Comparison of ENCODE assay signal across 9 mouse cellular contexts in the genomic region with DNA sequence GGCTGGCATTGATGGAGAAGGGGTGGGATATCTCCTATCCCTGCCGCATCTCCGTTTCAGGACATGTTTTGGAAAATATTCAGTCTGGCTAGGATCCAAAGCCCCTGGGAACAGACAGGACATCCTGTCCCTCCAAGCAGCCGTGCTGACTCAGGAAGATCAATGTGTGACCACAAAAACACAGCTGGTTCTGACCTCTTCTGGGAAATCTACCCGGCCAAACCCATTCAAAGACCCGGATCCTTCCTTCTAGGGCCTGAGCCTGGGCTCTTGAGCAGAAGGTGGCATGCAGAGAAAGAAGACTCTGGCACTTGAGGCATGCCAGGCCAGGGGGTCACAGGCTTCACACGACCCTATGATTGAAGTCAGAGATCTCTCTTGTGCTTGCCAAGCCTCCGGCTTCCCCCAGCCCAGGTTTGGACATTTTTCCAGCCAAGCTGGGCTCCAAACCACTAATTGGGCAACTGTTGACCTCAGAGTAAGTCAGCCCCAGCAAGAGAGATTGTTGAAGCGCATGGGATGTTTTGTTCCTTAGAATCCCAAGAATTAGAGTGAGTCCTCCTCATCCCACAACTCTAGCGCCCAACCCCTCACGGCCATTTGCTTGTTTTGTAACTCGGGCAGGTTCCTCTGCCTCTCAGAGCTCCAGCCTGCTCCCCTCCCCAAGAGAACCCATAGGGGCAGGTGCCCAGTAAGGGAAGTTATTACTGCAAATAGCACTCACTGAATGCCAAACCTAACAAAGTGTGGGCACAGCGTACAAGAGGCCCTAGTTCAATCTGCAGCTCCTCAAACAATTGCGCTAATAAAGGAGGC. TPM values are rescaled to one million over a fixed set of nuclear protein-coding genes. Genes with fewer than 3 reads are reported as not detected.
DNase-seq lines count a peak whose midpoint lies in the region; ATAC-seq and TF ChIP-seq lines count a peak whose summit lies in the region.
"Had no signal": no experiment of that assay in that cellular context is flagged by ENCODE, and none has a peak within 500 bp of the region (broad histone marks: within the 10 kb centered on the region; RNA-seq: fewer than 3 reads in every experiment).

No protein-coding gene starts in this region.

- peak; percentile 90 for TF ChIP-seq EP300 in heart, postnatal 0 days (IDR thresholded peaks at IDR 0.05; ENCODE audit: low read depth)

- peak; percentile 54 for ATAC-seq in heart, postnatal 0 days (ENCODE audit: insufficient read depth, low read depth)
- ATAC-seq in liver, embryonic 16.5 days (ENCODE audit: low read depth) = peak; percentile 24; the same call in 1 of the 2 replicates
- no peak for ATAC-seq in activated CD4-positive, CD25-positive, alpha-beta regulatory T cell, adult 4 months

- no peak overlapping the region for H3K4me2 ChIP-seq in heart, postnatal 0 days (ENCODE audit: low read depth, low read length)
- H3K4me2 ChIP-seq in liver, embryonic 16.5 days (ENCODE audit: low read depth, low read length) = no peak overlapping the region
- H3K4me2 ChIP-seq: neural tube, embryonic 12.5 days had no signal

- H3K4me1 ChIP-seq in heart, postnatal 0 days (ENCODE audit: control insufficient read depth, insufficient read depth) = 0 out of 2 replicates have a peak, but pooled peaks cover 3% of the 10 kb centered on the region
- H3K4me1 ChIP-seq in liver, embryonic 16.5 days (ENCODE audit: control insufficient read depth, low read depth, low read length) = peaks cover 39% of the 10 kb centered on the region
- H3K4me1 ChIP-seq: neural tube, embryonic 12.5 days had no signal

- no peaks in the 10 kb centered on the region for H3K36me3 ChIP-seq in heart, postnatal 0 days (replicated peaks; ENCODE audit: control insufficient read depth, insufficient read depth, low read length)
- no peaks in the 10 kb centered on the region for H3K36me3 ChIP-seq in liver, embryonic 16.5 days (ENCODE audit: control insufficient read depth, insufficient read depth)
- H3K36me3 ChIP-seq: neural tube, embryonic 12.5 days had no signal

- no peak overlapping the region for H3K4me3 ChIP-seq in heart, postnatal 0 days (ENCODE audit: low read depth, low read length)
- H3K4me3 ChIP-seq in liver, embryonic 16.5 days (ENCODE audit: low read depth, low read length) = no peak overlapping the region
- H3K4me3 ChIP-seq: neural tube, embryonic 12.5 days had no signal

- no peaks in the 10 kb centered on the region for H3K27me3 ChIP-seq in heart, postnatal 0 days (ENCODE audit: control insufficient read depth, insufficient read depth, low read length)
- H3K27me3 ChIP-seq in liver, embryonic 16.5 days (ENCODE audit: control insufficient read depth, insufficient read depth, low read depth, low read length) = no peaks in the 10 kb centered on the region
- H3K27me3 ChIP-seq: neural tube, embryonic 12.5 days had no signal

- H3K9me3 ChIP-seq in heart, postnatal 0 days (replicated peaks; ENCODE audit: control insufficient read depth, low read length) = no peaks in the 10 kb centered on the region
- H3K9me3 ChIP-seq in liver, embryonic 16.5 days (replicated peaks; ENCODE audit: control insufficient read depth, low read length) = no peaks in the 10 kb centered on the region
- H3K9me3 ChIP-seq: neural tube, embryonic 12.5 days had no signal

- 53% methylated on average over 13 of the region's 13 CpGs for WGBS in heart, postnatal 0 days
- 47% methylated on average over 13 of the region's 13 CpGs for WGBS in liver, embryonic 16.5 days (ENCODE audit: insufficient replicate concordance)

- peak; percentile 92 for DNase-seq in gastrocnemius, adult 18-20 months (ENCODE audit: low spot score)
- DNase-seq in gastrocnemius, postnatal 4 days (ENCODE audit: low spot score in 2 of 2) = no peak
- peak; percentile 17 for DNase-seq in brain, embryonic 14.5 days (ENCODE audit: low read depth)
- DNase-seq in heart, postnatal 0 days (ENCODE audit: low spot score) = no peak
- DNase-seq in urinary bladder, adult 2 months (ENCODE audit: low spot score) = no peak
- DNase-seq in layer of hippocampus, postnatal 36 days = no peak

- TF ChIP-seq CTCF in brain, embryonic 14.5 days (IDR thresholded peaks at IDR 0.05; ENCODE audit: borderline replicate concordance, extremely low read depth, insufficient read depth, insufficient read length) = no peak
- no peak for TF ChIP-seq CTCF in heart, postnatal 0 days (IDR thresholded peaks at IDR 0.05; ENCODE audit: low read depth)

- no peak overlapping the region for H3K9ac ChIP-seq in heart, postnatal 0 days (replicated peaks; ENCODE audit: low read depth, low read length)
- H3K9ac ChIP-seq in liver, embryonic 16.5 days (ENCODE audit: low read depth, low read length) = no peak overlapping the region
- H3K9ac ChIP-seq: neural tube, embryonic 12.5 days had no signal

- TF ChIP-seq POLR2A in brain, embryonic 14.5 days (IDR thresholded peaks at IDR 0.05; ENCODE audit: borderline replicate concordance, extremely low read depth, insufficient read depth, insufficient read length, poor library complexity, severe bottlenecking) = no peak

- peak overlapping the region; percentile 80 for H3K27ac ChIP-seq in heart, postnatal 0 days (ENCODE audit: low read depth)
- peak overlapping the region; percentile 67 for H3K27ac ChIP-seq in liver, embryonic 16.5 days (ENCODE audit: low read length)
- H3K27ac ChIP-seq: neural tube, embryonic 12.5 days had no signal

RNA-seq across cellular contexts. Expression of a gene that starts 5.8 kb away (rescaled TPM):
- total RNA-seq in gastrocnemius, adult 18-20 months (2021) = 1 to 10 TPM; 4.2 to 4.9 TPM
- total RNA-seq in gastrocnemius, postnatal 4 days (2021) = 10 to 100 TPM; 15.5 to 17.1 TPM
- 32.5 and 35.8 TPM in 2 replicates for polyA plus RNA-seq in brain, embryonic 14.5 days (2012; rRNA removed)
- 14.5 and 58.3 TPM in 2 replicates for total RNA-seq in heart, postnatal 0 days (2014; rRNA removed; ENCODE audit: low replicate concordance)
- polyA plus RNA-seq in heart, postnatal 0 days (2015; fragmentation: Nextera tagmentation; extraction: Ambion mirVana) = 8.8 TPM in 2 replicates
- polyA plus RNA-seq in liver, embryonic 16.5 days (2015; fragmentation: Nextera tagmentation; extraction: Ambion mirVana) = 9.2 and 10.6 TPM in 2 replicates
- polyA plus RNA-seq in activated CD4-positive, CD25-positive, alpha-beta regulatory T cell, adult 4 months (2017; shearing (Covaris generic)) = 10 to 100 TPM; 36.9 to 37.6 TPM
- polyA plus RNA-seq in urinary bladder, adult 2 months (2012; rRNA removed) = 22.0 and 22.9 TPM in 2 replicates
- 10 to 100 TPM; 53.0 to 54.7 TPM for total RNA-seq in layer of hippocampus, postnatal 36 days (2021)

RNA-seq across cellular contexts. Expression of a gene that starts 48.7 kb away (rescaled TPM):
- total RNA-seq in gastrocnemius, adult 18-20 months (2021) = 100 to 1,000 TPM; 103 to 119 TPM
- total RNA-seq in gastrocnemius, postnatal 4 days (2021) = 100 to 1,000 TPM; 152 to 163 TPM
- polyA plus RNA-seq in brain, embryonic 14.5 days (2012; rRNA removed) = 88.3 and 93.9 TPM in 2 replicates
- total RNA-seq in heart, postnatal 0 days (2014; rRNA removed; ENCODE audit: low replicate concordance) = 181 and 193 TPM in 2 replicates
- 61.3 and 62.4 TPM in 2 replicates for polyA plus RNA-seq in heart, postnatal 0 days (2015; fragmentation: Nextera tagmentation; extraction: Ambion mirVana)
- polyA plus RNA-seq in liver, embryonic 16.5 days (2015; fragmentation: Nextera tagmentation; extraction: Ambion mirVana) = 138 and 149 TPM in 2 replicates
- 100 to 1,000 TPM; 149 to 159 TPM for polyA plus RNA-seq in activated CD4-positive, CD25-positive, alpha-beta regulatory T cell, adult 4 months (2017; shearing (Covaris generic))
- 321 and 344 TPM in 2 replicates for polyA plus RNA-seq in urinary bladder, adult 2 months (2012; rRNA removed)
- 100 to 1,000 TPM; 177 to 202 TPM for total RNA-seq in layer of hippocampus, postnatal 36 days (2021)

Comparison
In these comparisons a context has a peak if more than half of its experiments do, and no peak if none do; other contexts are left out.
1. DNase-seq: peak in gastrocnemius, adult 18-20 months (single experiment) and brain, embryonic 14.5 days (single experiment); none in gastrocnemius, postnatal 4 days (0 of 2), heart, postnatal 0 days (single experiment), urinary bladder, adult 2 months (single experiment) and layer of hippocampus, postnatal 36 days (0 of 2).